Mouse (Mus musculus): ENCODE data around the gene Npm3.

Npm3 gene

DNA sequence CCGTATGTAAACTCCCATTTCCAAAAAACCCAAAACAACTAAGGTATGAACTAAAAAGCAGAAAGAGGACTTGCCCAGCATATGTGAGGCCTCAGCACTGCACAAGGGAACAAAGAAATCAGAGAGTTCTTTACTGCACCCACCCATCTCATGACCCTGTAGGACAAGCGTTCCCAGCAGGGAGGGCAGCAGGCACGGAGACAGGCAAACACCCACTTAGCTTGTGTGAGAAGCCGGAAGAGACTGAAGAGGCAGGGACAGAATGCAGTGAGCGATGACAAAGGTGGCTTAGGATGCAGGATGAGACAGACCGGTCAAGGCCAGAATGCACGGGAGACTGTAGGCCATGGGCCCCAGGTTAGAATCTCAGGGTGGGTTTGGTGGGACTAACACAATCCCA lies 17.7 kb downstream of the Npm3 start:
- no peak for DNase-seq

DNA sequence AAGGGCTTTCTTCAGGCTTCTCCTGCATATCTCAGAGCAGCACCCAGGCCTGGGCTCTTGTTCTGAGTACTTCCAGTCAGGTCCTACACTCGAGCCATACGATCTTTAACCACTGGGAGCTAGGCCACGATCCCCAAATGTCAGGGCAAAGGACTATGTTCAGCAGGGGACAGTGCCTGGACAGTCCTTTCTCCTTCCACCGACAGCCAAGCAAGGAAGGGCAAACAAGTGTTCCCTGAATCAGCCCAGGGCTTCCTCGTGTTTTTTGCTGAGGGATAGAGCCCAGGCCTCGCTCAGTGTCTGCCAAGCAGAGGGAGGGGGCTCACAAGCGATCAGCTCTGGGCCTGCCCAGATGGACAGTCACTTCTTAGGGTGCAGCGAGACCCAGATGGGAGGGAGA lies 19.3 kb downstream of the Npm3 start:
- DNase-seq, result no peak

DNA sequence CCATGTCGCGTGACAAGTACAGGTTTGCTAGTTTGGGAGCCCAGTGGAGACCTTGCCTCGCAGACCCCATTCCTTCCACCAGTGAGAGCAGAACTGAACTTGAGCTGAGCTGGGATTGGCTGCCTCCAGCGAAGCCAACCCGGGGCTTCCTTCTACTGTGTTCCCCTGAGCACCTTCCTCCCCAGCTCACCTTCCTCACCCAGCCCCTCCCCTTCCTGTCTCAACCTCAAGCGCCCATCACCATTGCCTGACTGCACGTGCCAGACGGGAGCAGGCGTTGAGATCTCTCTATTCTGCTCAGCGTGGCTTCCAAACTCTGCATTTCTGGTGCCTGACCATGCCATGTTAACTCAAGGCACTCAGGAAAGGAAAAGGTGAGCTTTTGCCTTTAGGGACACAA lies 22.2 kb downstream of the Npm3 start:
- no peak for DNase-seq

DNA sequence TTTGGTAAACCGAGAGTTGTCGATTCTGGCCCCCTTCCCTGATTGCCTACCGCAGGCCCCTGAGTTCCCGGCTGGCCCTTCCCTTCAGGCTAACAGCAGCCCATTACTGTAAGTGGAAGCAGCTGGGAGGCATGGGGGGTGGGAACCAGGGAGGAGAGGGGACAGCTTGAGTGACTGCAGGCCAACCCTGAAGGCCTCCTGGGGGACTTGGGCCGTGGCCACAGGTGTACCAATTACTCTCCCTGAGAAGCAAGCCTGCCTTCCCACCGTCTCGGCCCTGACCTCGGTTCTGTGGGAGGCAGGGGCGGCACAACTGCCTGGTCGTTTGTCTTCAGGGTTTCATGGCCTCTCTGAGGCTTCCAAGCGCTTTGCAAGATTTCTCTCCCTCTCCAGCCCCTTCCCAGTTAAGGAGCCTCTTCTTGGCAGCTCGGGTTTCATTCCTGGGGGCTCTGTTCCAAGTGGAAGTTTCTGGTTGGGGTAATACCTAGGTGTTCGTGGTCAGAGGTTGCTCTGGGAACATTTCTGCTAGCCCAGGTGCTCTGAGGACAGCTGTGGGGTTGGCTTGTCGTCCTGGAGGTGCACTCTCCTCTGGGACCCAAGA lies 23.6 kb downstream of the Npm3 start:
- no peak for DNase-seq

DNA sequence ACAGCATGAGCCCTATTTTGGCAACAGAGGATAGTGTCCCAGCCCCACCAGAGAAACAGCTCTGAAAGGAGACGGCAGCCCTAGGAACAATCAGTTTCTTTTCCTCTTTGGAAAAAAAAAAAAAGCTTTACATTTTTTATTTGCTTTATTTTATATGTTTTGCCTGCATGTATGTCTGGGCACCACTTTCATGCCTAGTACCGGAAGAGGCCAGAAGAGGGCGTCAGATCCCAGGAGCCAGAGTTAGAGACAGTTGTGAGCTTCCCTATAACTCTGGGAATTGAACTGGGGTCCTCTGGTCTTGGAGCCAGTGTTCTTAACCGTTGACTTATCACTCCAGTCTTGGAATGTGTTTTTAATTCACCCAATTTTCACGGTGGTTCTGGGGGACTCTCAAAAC lies 27.2 kb downstream of the Npm3 start:
- DNase-seq, result no peak

DNA sequence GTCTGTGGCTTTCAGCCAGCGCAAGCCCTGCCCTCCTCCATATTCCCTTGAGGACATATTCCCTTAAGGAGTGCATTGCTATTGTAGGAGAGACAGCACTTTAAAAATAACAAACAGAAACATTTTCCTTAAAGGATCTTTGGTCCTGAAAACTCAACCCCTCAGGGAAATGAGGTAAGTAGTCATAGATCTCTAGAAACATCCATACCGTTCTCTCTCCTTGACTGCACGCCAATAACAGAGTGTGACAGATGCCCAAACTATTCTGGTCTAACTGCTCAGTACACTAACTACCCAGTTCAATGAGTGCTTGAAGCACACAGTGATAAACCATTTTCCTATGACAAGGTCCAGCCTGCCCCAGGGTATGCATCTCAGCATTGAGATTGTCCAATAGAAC lies 31.1 kb downstream of the Npm3 start:
- DNase-seq, result no peak

DNA sequence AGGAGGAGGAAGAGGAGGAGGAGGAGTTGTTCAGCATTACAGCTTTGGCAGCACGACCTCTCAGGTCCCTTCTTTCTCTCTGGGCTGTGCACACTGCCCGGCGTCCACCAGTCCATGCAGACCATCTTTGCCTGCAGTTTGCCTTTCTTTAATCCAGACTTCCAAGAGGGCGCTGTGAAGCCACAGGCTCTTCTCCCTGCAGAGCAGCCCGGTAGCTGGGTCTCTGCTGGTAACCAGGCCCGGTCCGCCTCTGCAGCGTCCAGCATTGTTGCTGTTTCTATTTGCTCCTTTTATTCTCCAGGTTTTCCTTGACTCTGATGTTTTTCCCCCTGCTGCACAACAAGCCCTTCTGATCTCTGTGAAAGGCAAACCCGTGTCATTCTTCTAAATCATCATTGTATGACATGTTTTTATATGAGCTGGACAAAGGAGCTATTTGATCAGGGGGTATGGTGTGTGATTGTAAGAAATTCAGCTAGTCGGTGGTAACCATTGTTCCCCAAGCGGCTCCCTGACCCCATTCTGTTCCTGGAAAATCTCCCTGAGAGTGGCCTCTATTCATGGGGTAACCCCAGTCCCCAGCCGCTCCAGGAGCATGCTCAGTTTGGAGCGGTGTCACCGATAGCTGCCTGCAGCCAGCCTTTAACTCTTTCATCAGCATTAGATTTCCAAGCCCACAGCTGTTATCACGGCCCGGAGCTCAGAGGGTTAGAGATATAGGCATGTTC lies 31.7 kb downstream of the Npm3 start:
- DNase-seq, result peak; percentile 44

DNA sequence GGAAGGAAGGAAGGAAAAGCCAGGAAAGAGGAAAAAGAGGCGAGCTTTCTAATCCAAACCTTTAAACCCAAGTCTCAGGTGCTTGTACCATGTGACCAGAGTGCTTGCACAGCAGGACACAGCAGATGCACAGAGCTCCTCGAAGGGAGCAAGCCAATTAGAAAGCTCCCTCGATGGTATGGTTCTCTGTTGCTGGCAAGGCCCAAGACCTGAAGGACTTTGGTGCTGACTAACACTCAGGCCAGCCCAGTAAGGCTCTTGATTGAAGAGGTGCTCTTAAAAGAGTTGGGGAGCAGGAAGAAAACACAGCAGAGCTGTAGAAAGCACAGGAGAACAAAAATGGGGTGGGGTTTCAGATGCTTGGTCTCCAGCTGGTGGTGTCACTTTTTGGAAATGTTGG lies 40.7 kb downstream of the Npm3 start:
- DNase-seq, result no peak

Data from kidney, postnatal 14 days (tissue).